Mouse (Mus musculus): ENCODE data around the gene G3bp1. TPM values are rescaled to one million over a fixed set of nuclear protein-coding genes. Genes with fewer than 3 reads are reported as not detected.

The G3bp1 gene
- polyA plus RNA-seq, 1 experiment from 2014 or later, result 161 TPM

- no peak overlapping the region for H3K4me2 ChIP-seq (replicated peaks)
- H3K27ac ChIP-seq (replicated peaks), result no peak overlapping the region
- 83% methylated on average over 7 of the region's 7 CpGs for WGBS
- H3K9me3 ChIP-seq, result no peaks in the 10 kb centered on the region
- H3K4me3 ChIP-seq, result no peak overlapping the region
- no peak for ATAC-seq (replicated peaks)
- H3K9ac ChIP-seq (replicated peaks), result no peak overlapping the region
- H3K36me3 ChIP-seq, result peaks cover 5% of the 10 kb centered on the region
- H3K4me1 ChIP-seq, result no peaks in the 10 kb centered on the region
- H3K27me3 ChIP-seq, result no peaks in the 10 kb centered on the region
Measured at GRCm38 (mm10) chr11:55449531-55449930, 20.0 kb upstream of the G3bp1 start.

- no peaks in the 10 kb centered on the region for H3K27me3 ChIP-seq
- H3K9me3 ChIP-seq, result no peaks in the 10 kb centered on the region
- no peaks in the 10 kb centered on the region for H3K4me1 ChIP-seq
- 68% methylated on average over 4 of the region's 4 CpGs for WGBS
- H3K36me3 ChIP-seq, result peaks cover 5% of the 10 kb centered on the region
- no peak for ATAC-seq (replicated peaks)
- H3K4me3 ChIP-seq, result no peak overlapping the region
- no peak overlapping the region for H3K27ac ChIP-seq (replicated peaks)
- H3K4me2 ChIP-seq (replicated peaks), result no peak overlapping the region
- H3K9ac ChIP-seq (replicated peaks), result no peak overlapping the region
Measured at GRCm38 (mm10) chr11:55450311-55450710, 19.2 kb upstream of the G3bp1 start.

GRCm38 (mm10) chr11:55453640-55454039, 15.8 kb upstream of the G3bp1 start:
- H3K36me3 ChIP-seq, result peaks cover 5% of the 10 kb centered on the region
- H3K27me3 ChIP-seq, result no peaks in the 10 kb centered on the region
- H3K4me2 ChIP-seq (replicated peaks), result no peak overlapping the region
- 91% methylated on average over 4 of the region's 4 CpGs for WGBS
- no peak overlapping the region for H3K9ac ChIP-seq (replicated peaks)
- H3K9me3 ChIP-seq, result no peaks in the 10 kb centered on the region
- H3K27ac ChIP-seq (replicated peaks), result no peak overlapping the region
- no peak for ATAC-seq (replicated peaks)
- no peaks in the 10 kb centered on the region for H3K4me1 ChIP-seq
- H3K4me3 ChIP-seq, result no peak overlapping the region

GRCm38 (mm10) chr11:55455166-55455565, 14.3 kb upstream of the G3bp1 start:
- Histone ChIP-seq H3K4me1 (peaks cover 10% of the 10 kb centered on the region), H3K27ac (replicated peaks) (no peak overlapping the region), H3K36me3 (peaks cover 4% of the 10 kb centered on the region; the same call in 1 of the 2 replicates), H3K9me3 (no peaks in the 10 kb centered on the region), H3K27me3 (no peaks in the 10 kb centered on the region), H3K9ac (replicated peaks) (no peak overlapping the region), H3K4me2 (replicated peaks) (no peak overlapping the region), H3K4me3 (no peak overlapping the region)
- WGBS, result 72% methylated on average over 2 of the region's 2 CpGs
- no peak for ATAC-seq (replicated peaks)

- ATAC-seq (replicated peaks), result no peak
- H3K36me3 ChIP-seq, result no peaks in the 10 kb centered on the region
- no peak overlapping the region for H3K4me3 ChIP-seq
- H3K4me2 ChIP-seq (replicated peaks), result no peak overlapping the region
- 64% methylated on average over 4 of the region's 4 CpGs for WGBS
- no peak overlapping the region for H3K9ac ChIP-seq (replicated peaks)
- peaks cover 20% of the 10 kb centered on the region for H3K4me1 ChIP-seq
- no peak overlapping the region for H3K27ac ChIP-seq (replicated peaks)
- H3K9me3 ChIP-seq, result no peaks in the 10 kb centered on the region
- no peaks in the 10 kb centered on the region for H3K27me3 ChIP-seq
Measured at GRCm38 (mm10) chr11:55458501-55458900, 11.0 kb upstream of the G3bp1 start.

GRCm38 (mm10) chr11:55459850-55460558, 9.5 kb upstream of the G3bp1 start:
- H3K4me2 ChIP-seq (replicated peaks), result peak overlapping the region; percentile 92
- H3K9ac ChIP-seq (replicated peaks), result peak overlapping the region; percentile 72
- no peaks in the 10 kb centered on the region for H3K27me3 ChIP-seq
- H3K27ac ChIP-seq (replicated peaks), result no peak overlapping the region
- no peaks in the 10 kb centered on the region for H3K36me3 ChIP-seq
- peaks cover 20% of the 10 kb centered on the region for H3K4me1 ChIP-seq
- WGBS, result 46% methylated on average over 3 of the region's 3 CpGs
- ATAC-seq (replicated peaks), result no peak
- H3K9me3 ChIP-seq, result no peaks in the 10 kb centered on the region
- peak overlapping the region; percentile 90 for H3K4me3 ChIP-seq

GRCm38 (mm10) chr11:55460559-55461018, 8.9 kb upstream of the G3bp1 start:
- Histone ChIP-seq H3K9me3 (no peaks in the 10 kb centered on the region), H3K27ac (replicated peaks) (peak overlapping the region; percentile 68), H3K4me2 (replicated peaks) (peak overlapping the region; percentile 92), H3K4me3 (peak overlapping the region; percentile 90), H3K9ac (replicated peaks) (peak overlapping the region; percentile 72), H3K36me3 (no peaks in the 10 kb centered on the region), H3K4me1 (peaks cover 20% of the 10 kb centered on the region), H3K27me3 (no peaks in the 10 kb centered on the region)
- WGBS, result 1% methylated on average over 17 of the region's 17 CpGs
- ATAC-seq (replicated peaks), result peak; percentile 84

- H3K4me2 ChIP-seq (replicated peaks), result peak within 1 kb of the TSS; percentile 92
- H3K27ac ChIP-seq (replicated peaks), result peak within 1 kb of the TSS; percentile 68
- H3K9me3 ChIP-seq, result no peaks in the 10 kb centered on the region
- H3K27me3 ChIP-seq, result no peaks in the 10 kb centered on the region
- ATAC-seq (replicated peaks), result peak; percentile 98
- peak within 1 kb of the TSS; percentile 72 for H3K9ac ChIP-seq (replicated peaks)
- H3K36me3 ChIP-seq, result no peaks in the 10 kb centered on the region
- WGBS, result 1% methylated on average over 35 of the region's 36 CpGs
- H3K4me1 ChIP-seq, result peaks cover 20% of the 10 kb centered on the region
- H3K4me3 ChIP-seq, result peak within 1 kb of the TSS; percentile 90
Measured at GRCm38 (mm10) chr11:55461019-55461645, 8.4 kb upstream of the G3bp1 start, which contains the start of gene Atox1. Atox1 (minus strand) TSS chr11:55461239.

- Histone ChIP-seq H3K27me3 (no peaks in the 10 kb centered on the region), H3K4me1 (peaks cover 20% of the 10 kb centered on the region), H3K9ac (replicated peaks) (no peak overlapping the region), H3K9me3 (no peaks in the 10 kb centered on the region), H3K4me3 (no peak overlapping the region), H3K36me3 (no peaks in the 10 kb centered on the region), H3K4me2 (replicated peaks) (no peak overlapping the region), H3K27ac (replicated peaks) (no peak overlapping the region)
- WGBS, result 98% methylated on average over 9 of the region's 9 CpGs
- ATAC-seq (replicated peaks), result no peak
Measured at GRCm38 (mm10) chr11:55462149-55462548, 7.3 kb upstream of the G3bp1 start.

GRCm38 (mm10) chr11:55464707-55465106, 4.8 kb upstream of the G3bp1 start:
- Histone ChIP-seq H3K4me1 (peaks cover 23% of the 10 kb centered on the region), H3K36me3 (no peaks in the 10 kb centered on the region), H3K9ac (replicated peaks) (no peak overlapping the region), H3K27me3 (no peaks in the 10 kb centered on the region), H3K4me2 (replicated peaks) (no peak overlapping the region), H3K9me3 (no peaks in the 10 kb centered on the region), H3K27ac (replicated peaks) (no peak overlapping the region), H3K4me3 (no peak overlapping the region)
- ATAC-seq (replicated peaks), result no peak
- WGBS, result 86% methylated on average over 10 of the region's 10 CpGs

- H3K4me2 ChIP-seq (replicated peaks), result no peak overlapping the region
- no peak overlapping the region for H3K4me3 ChIP-seq
- no peak overlapping the region for H3K9ac ChIP-seq (replicated peaks)
- H3K27ac ChIP-seq (replicated peaks), result no peak overlapping the region
- H3K27me3 ChIP-seq, result no peaks in the 10 kb centered on the region
- 82% methylated on average over 3 of the region's 3 CpGs for WGBS
- peaks cover 19% of the 10 kb centered on the region for H3K4me1 ChIP-seq
- no peak for ATAC-seq (replicated peaks)
- no peaks in the 10 kb centered on the region for H3K9me3 ChIP-seq
- H3K36me3 ChIP-seq, result no peaks in the 10 kb centered on the region
Measured at GRCm38 (mm10) chr11:55465177-55465576, 4.3 kb upstream of the G3bp1 start.

- Histone ChIP-seq H3K4me3 (no peak overlapping the region), H3K9ac (replicated peaks) (peak overlapping the region; percentile 64; the same call in 1 of the 2 replicates)
Measured at GRCm38 (mm10) chr11:55468012-55468411, 1.5 kb upstream of the G3bp1 start.

More at GRCm38 (mm10) chr11:55468012-55468411, 1.5 kb upstream of the G3bp1 start:
- peak overlapping the region; percentile 92; the same call in 1 of the 2 replicates for H3K27ac ChIP-seq (replicated peaks)
- peaks cover 22% of the 10 kb centered on the region for H3K4me1 ChIP-seq
- no peaks in the 10 kb centered on the region for H3K27me3 ChIP-seq
- H3K9me3 ChIP-seq, result no peaks in the 10 kb centered on the region
- no peak for ATAC-seq (replicated peaks)
- H3K36me3 ChIP-seq, result peaks cover 5% of the 10 kb centered on the region; the same call in 1 of the 2 replicates
- peak overlapping the region; percentile 93; the same call in 1 of the 2 replicates for H3K4me2 ChIP-seq (replicated peaks)
- 77% methylated on average over 10 of the region's 10 CpGs for WGBS

Measured in forebrain, embryonic 15.5 days (tissue).